11 mouse cellular contexts compared by ENCODE assay signal in genomic region chr4:120741303-120741702, GRCm38 (mm10). TPM values are rescaled to one million over a fixed set of nuclear protein-coding genes. Genes with fewer than 3 reads are reported as not detected.
DNase-seq lines count a peak whose midpoint lies in the region.
"Had no signal": no experiment of that assay in that cellular context is flagged by ENCODE, and none has a peak within 500 bp of the region (broad histone marks: within the 10 kb centered on the region; RNA-seq: fewer than 3 reads in every experiment).

No protein-coding gene starts in this region.

- DNase-seq in cerebellum, postnatal 10 days = peak; percentile 68 to 80
- DNase-seq in cerebellum, adult 9-11 months = no peak
- peak; percentile 28 for DNase-seq in kidney, postnatal 10 days
- no peak for DNase-seq in kidney, adult 18-20 months
- DNase-seq in right cerebral cortex, postnatal 10 days (ENCODE audit: low spot score in 2 of 2) = peak; percentile 46 to 67
- DNase-seq in right cerebral cortex, postnatal 25 days = no peak
- peak; percentile 53 to 66 for DNase-seq in layer of hippocampus, postnatal 10 days (ENCODE audit: low spot score in 2 of 2)
- DNase-seq in urinary bladder, postnatal 25 days (ENCODE audit: low spot score) = no peak
- DNase-seq: kidney, adult 8-10 months; thymus, adult 18-20 months had no signal

RNA-seq across cellular contexts. Expression of gene Kcnq4, which starts 7.1 kb away (rescaled TPM):
- 1 to 10 TPM; 8.8 TPM for total RNA-seq in layer of hippocampus, postnatal 10 days (2021)
- total RNA-seq: granulocyte monocyte progenitor cell, adult 5-6 weeks had no signal

Comparison
In these comparisons a context has a peak if more than half of its experiments do, and no peak if none do; other contexts are left out.
1. DNase-seq: peak in cerebellum, postnatal 10 days (2 of 2), kidney, postnatal 10 days (single experiment), right cerebral cortex, postnatal 10 days (2 of 2) and layer of hippocampus, postnatal 10 days (2 of 2); none in cerebellum, adult 9-11 months (single experiment), kidney, adult 18-20 months (single experiment), right cerebral cortex, postnatal 25 days (single experiment) and urinary bladder, postnatal 25 days (single experiment).